In genomic region chr13:71239782-71240181, GRCm38 (mm10) we compare ENCODE assay signal across 17 mouse cellular contexts.
"Had no signal": no experiment of that assay in that cellular context is flagged by ENCODE, and none has a peak within 500 bp of the region (broad histone marks: within the 10 kb centered on the region; RNA-seq: fewer than 3 reads in every experiment).

No protein-coding gene starts in this region.

- H3K9me3 ChIP-seq: limb, embryonic 15.5 days; liver, embryonic 12.5 days; midbrain, embryonic 13.5 days; neural tube, embryonic 13.5 days; stomach, embryonic 15.5 days had no signal

- H3K27me3 ChIP-seq: limb, embryonic 15.5 days; liver, embryonic 12.5 days; megakaryocyte, embryonic 14.5 days; stomach, embryonic 15.5 days had no signal

- ATAC-seq: intestine, postnatal 0 days; liver, embryonic 12.5 days; midbrain, embryonic 13.5 days had no signal

- H3K27ac ChIP-seq: limb, embryonic 15.5 days; liver, embryonic 12.5 days; macrophage; midbrain, embryonic 13.5 days; neural tube, embryonic 13.5 days; stomach, embryonic 15.5 days had no signal

- H3K9ac ChIP-seq: limb, embryonic 15.5 days; liver, embryonic 12.5 days; lung, embryonic 14.5 days; midbrain, embryonic 13.5 days; neural tube, embryonic 13.5 days; stomach, embryonic 15.5 days had no signal

- H3K4me3 ChIP-seq: limb, embryonic 15.5 days; liver, embryonic 12.5 days; megakaryocyte, embryonic 14.5 days; midbrain, embryonic 13.5 days; neural tube, embryonic 13.5 days; stomach, embryonic 15.5 days had no signal

- H3K36me3 ChIP-seq: limb, embryonic 15.5 days; liver, embryonic 12.5 days; midbrain, embryonic 13.5 days; neural tube, embryonic 13.5 days; stomach, embryonic 15.5 days had no signal

- H3K4me2 ChIP-seq: limb, embryonic 15.5 days; liver, embryonic 12.5 days; lung, embryonic 14.5 days; midbrain, embryonic 13.5 days; neural tube, embryonic 13.5 days; stomach, embryonic 15.5 days had no signal

- DNase-seq: kidney, adult 8-10 months; kidney, postnatal 10 days; kidney, postnatal 4 days; layer of hippocampus, postnatal 36 days; lung, embryonic 14.5 days; lung, postnatal 10 days; retina, postnatal 1 day; right cerebral cortex, postnatal 14 days; thymus, postnatal 36 days had no signal

- H3K4me1 ChIP-seq: limb, embryonic 15.5 days; liver, embryonic 12.5 days; megakaryocyte, embryonic 14.5 days; midbrain, embryonic 13.5 days; neural tube, embryonic 13.5 days; stomach, embryonic 15.5 days had no signal
